Mouse (Mus musculus) cortical plate, adult 2 months (tissue): ENCODE data around the gene Tpsb2.

Source experiments
- CTCF ChIP-seq: fragments of 200-500 bp; IDR thresholded peaks from 2 replicates; pipeline ENCODE4 v1.5.1; 2011; ENCODE audit warnings: mild to moderate bottlenecking, control low read depth, low read length; ENCODE audit not compliant: insufficient read depth; ENCODE audit errors: extremely low read depth
- POLR2A ChIP-seq: fragments of 200-500 bp; IDR thresholded peaks from 2 replicates; pipeline ENCODE4 v1.6.1; 2011; ENCODE audit warnings: mild to moderate bottlenecking, low read length, control low read depth; ENCODE audit not compliant: insufficient read depth; ENCODE audit errors: extremely low read depth

DNA sequence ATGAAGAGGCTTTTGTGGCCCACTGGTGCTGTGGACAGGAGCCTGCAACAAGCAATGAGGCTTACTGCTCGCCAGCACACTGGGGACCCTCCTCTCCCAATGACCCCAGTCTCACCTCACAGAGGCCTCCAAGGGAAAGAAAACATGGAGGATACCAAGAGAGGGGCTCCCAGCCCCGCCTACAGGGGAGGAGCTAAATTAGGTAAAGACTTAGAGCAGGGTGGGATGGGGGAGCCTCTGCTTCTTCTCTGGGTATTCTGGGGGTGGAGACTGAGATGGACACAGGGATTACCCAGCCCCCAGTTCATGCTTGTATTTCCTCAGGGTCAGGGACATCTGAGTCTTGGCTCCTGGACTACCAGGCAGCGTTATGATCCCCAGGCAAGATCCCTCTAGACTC lies 48.8 kb downstream of the Tpsb2 start:
- no peak for TF ChIP-seq POLR2A
- no peak for TF ChIP-seq CTCF
